Mouse (Mus musculus) layer of hippocampus, adult 8-10 months (tissue): ENCODE data around the gene Appl1. TPM values are rescaled to one million over a fixed set of nuclear protein-coding genes. Genes with fewer than 3 reads are reported as not detected.

Source experiments
- total RNA-seq, 4 experiments: library from RNA; stranded (reverse); gene quantifications; 2 replicates each; pipeline ENCODE4 v1.2.4; 2022

The Appl1 gene
- total RNA-seq, 4 experiments from 2014 or later = 53.9 to 70.2 (median 62.1) TPM

Other genes with a start within 250 kb of the Appl1 start
- gene Asb14, start 76.7 kb downstream of the Appl1 start, total RNA-seq = under 1 TPM in 3 of 4 experiments, not detected in 1; 0.23 to 0.43 (median 0.31) TPM
- not detected for gene Hesx1, start 23.2 kb upstream of the Appl1 start, total RNA-seq
- 1 to 10 TPM; 3.0 to 4.5 (median 3.5) TPM for gene Il17rd, start 67.7 kb upstream of the Appl1 start, total RNA-seq
- gene Arhgef3, start 143.7 kb upstream of the Appl1 start, total RNA-seq = 10 to 100 TPM; 68.5 to 86.1 (median 79.8) TPM